Mouse (Mus musculus): ENCODE data around the gene Med14.

DNA sequence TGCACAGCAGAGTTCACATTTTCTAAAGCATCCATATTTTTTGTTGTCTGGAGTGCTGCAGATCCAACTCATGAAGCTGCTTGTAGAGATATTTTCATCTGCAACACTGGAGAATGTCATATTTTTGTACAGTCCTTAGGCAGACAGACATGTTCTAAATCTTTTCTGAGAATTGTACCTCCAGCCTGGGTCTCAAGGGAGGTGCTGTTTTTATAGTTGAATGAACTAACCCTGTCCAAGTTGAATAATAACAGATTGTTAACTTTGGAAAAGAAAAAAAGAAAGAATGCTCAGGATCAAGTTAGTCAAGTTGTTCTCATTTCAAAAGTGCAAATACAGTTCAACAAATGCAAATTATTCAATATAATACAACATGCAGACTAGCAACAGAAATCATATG is 21.5 kb downstream of the Med14 start:
- TF ChIP-seq POLR2A (IDR thresholded peaks at IDR 0.05; ENCODE audit: low read depth, low read length) = no peak
- TF ChIP-seq CTCF (IDR thresholded peaks at IDR 0.05; ENCODE audit: extremely low read depth, insufficient read length, insufficient replicate concordance, low read depth, low read length) = no peak
